Comparison of ENCODE assay signal across 15 mouse cellular contexts in genomic region chr9:119519116-119519515, GRCm38 (mm10). TPM values are rescaled to one million over a fixed set of nuclear protein-coding genes. Genes with fewer than 3 reads are reported as not detected.
DNase-seq lines count a peak whose midpoint lies in the region; ATAC-seq and TF ChIP-seq lines count a peak whose summit lies in the region.
"Had no signal": no experiment of that assay in that cellular context is flagged by ENCODE, and none has a peak within 500 bp of the region (broad histone marks: within the 10 kb centered on the region; RNA-seq: fewer than 3 reads in every experiment).

No protein-coding gene starts in this region.

- no peak for ATAC-seq in kidney, embryonic 15.5 days (replicated peaks; ENCODE audit: low FRiP score)
- no peak for ATAC-seq in hindbrain, embryonic 11.5 days (ENCODE audit: low FRiP score)
- no peak for ATAC-seq in hindbrain, embryonic 16.5 days

- 47% methylated on average over 23 of the region's 23 CpGs for WGBS in kidney, embryonic 15.5 days
- WGBS in kidney, adult 2 months = 57% methylated on average over 23 of the region's 23 CpGs
- WGBS in hindbrain, embryonic 11.5 days = 62% methylated on average over 23 of the region's 23 CpGs
- WGBS in hindbrain, embryonic 16.5 days = 59% methylated on average over 23 of the region's 23 CpGs

- TF ChIP-seq POLR2A in kidney, adult 2 months (IDR thresholded peaks at IDR 0.05; ENCODE audit: low read depth, low read length) = no peak

- H3K27ac ChIP-seq in kidney, embryonic 15.5 days = no peak overlapping the region
- no peak overlapping the region for H3K27ac ChIP-seq in kidney, adult 2 months (ENCODE audit: insufficient read depth, low read depth, low read length)
- H3K27ac ChIP-seq in hindbrain, embryonic 11.5 days (ENCODE audit: low read depth, low read length) = no peak overlapping the region
- H3K27ac ChIP-seq in hindbrain, embryonic 16.5 days (ENCODE audit: low read depth, low read length) = no peak overlapping the region
- H3K27ac ChIP-seq: limb, embryonic 12.5 days; liver, embryonic 15.5 days; neural tube, embryonic 13.5 days had no signal

- peaks cover 24% of the 10 kb centered on the region for H3K4me1 ChIP-seq in kidney, embryonic 15.5 days
- 0 out of 2 replicates have a peak, but pooled peaks cover 3% of the 10 kb centered on the region for H3K4me1 ChIP-seq in kidney, adult 2 months (ENCODE audit: control insufficient read depth, insufficient read depth, low read length)
- no peaks in the 10 kb centered on the region for H3K4me1 ChIP-seq in hindbrain, embryonic 11.5 days (replicated peaks; ENCODE audit: control insufficient read depth, insufficient read depth, low read length)
- H3K4me1 ChIP-seq in hindbrain, embryonic 16.5 days (ENCODE audit: control insufficient read depth, insufficient read depth, low read depth, low read length) = peaks cover 8% of the 10 kb centered on the region
- H3K4me1 ChIP-seq: limb, embryonic 12.5 days; liver, embryonic 15.5 days had no signal

- H3K4me3 ChIP-seq in kidney, embryonic 15.5 days (replicated peaks) = no peak overlapping the region
- no peak overlapping the region for H3K4me3 ChIP-seq in kidney, adult 2 months (ENCODE audit: insufficient read depth, low read depth, low read length)
- no peak overlapping the region for H3K4me3 ChIP-seq in hindbrain, embryonic 11.5 days (ENCODE audit: low read depth, low read length)
- H3K4me3 ChIP-seq in hindbrain, embryonic 16.5 days (ENCODE audit: low read length) = no peak overlapping the region
- H3K4me3 ChIP-seq: limb, embryonic 12.5 days; liver, embryonic 15.5 days; neural tube, embryonic 13.5 days had no signal

- DNase-seq in cerebellum, adult 11-12 months = peak; percentile 15
- no peak for DNase-seq in cerebellum, postnatal 10 days
- DNase-seq in kidney, adult 2 months = no peak
- DNase-seq in brain, adult 2 months (ENCODE audit: low read depth, low spot score) = peak; percentile 62
- peak; percentile 26 to 55 for DNase-seq in right cerebral cortex, adult 2 months (ENCODE audit: low spot score in 2 of 2)
- no peak for DNase-seq in hindbrain, embryonic 11.5 days (ENCODE audit: low spot score)
- DNase-seq: heart, adult 18-20 months; heart, postnatal 14 days; layer of hippocampus, adult 9-11 months had no signal

- H3K36me3 ChIP-seq in kidney, embryonic 15.5 days = no peaks in the 10 kb centered on the region
- H3K36me3 ChIP-seq in kidney, adult 2 months (ENCODE audit: control insufficient read depth, insufficient read depth, low read length) = no peaks in the 10 kb centered on the region
- no peaks in the 10 kb centered on the region for H3K36me3 ChIP-seq in hindbrain, embryonic 11.5 days (ENCODE audit: control insufficient read depth, insufficient read depth, low read length)
- H3K36me3 ChIP-seq in hindbrain, embryonic 16.5 days (ENCODE audit: control insufficient read depth, insufficient read depth, low read length) = no peaks in the 10 kb centered on the region
- H3K36me3 ChIP-seq: limb, embryonic 12.5 days; liver, embryonic 15.5 days; neural tube, embryonic 13.5 days had no signal

- no peak overlapping the region for H3K9ac ChIP-seq in kidney, embryonic 15.5 days
- no peak overlapping the region for H3K9ac ChIP-seq in hindbrain, embryonic 11.5 days (ENCODE audit: low read depth, low read length)
- no peak overlapping the region for H3K9ac ChIP-seq in hindbrain, embryonic 16.5 days (ENCODE audit: low read depth, low read length)
- H3K9ac ChIP-seq: limb, embryonic 12.5 days; liver, embryonic 15.5 days; neural tube, embryonic 13.5 days had no signal

- H3K27me3 ChIP-seq in kidney, embryonic 15.5 days = peaks cover 9% of the 10 kb centered on the region; the same call in 1 of the 2 replicates
- H3K27me3 ChIP-seq in kidney, adult 2 months (replicated peaks; ENCODE audit: control insufficient read depth, insufficient read depth, low read length) = no peaks in the 10 kb centered on the region
- no peaks in the 10 kb centered on the region for H3K27me3 ChIP-seq in hindbrain, embryonic 11.5 days (ENCODE audit: control insufficient read depth, insufficient read depth, low read length)
- peaks cover 6% of the 10 kb centered on the region; the same call in 1 of the 2 replicates for H3K27me3 ChIP-seq in hindbrain, embryonic 16.5 days (replicated peaks; ENCODE audit: control insufficient read depth, insufficient read depth, low read length)
- H3K27me3 ChIP-seq: CH12.LX; neural tube, embryonic 13.5 days had no signal

- no peaks in the 10 kb centered on the region for H3K9me3 ChIP-seq in kidney, embryonic 15.5 days (replicated peaks)
- no peaks in the 10 kb centered on the region for H3K9me3 ChIP-seq in hindbrain, embryonic 11.5 days (ENCODE audit: control insufficient read depth, low read length)
- H3K9me3 ChIP-seq in hindbrain, embryonic 16.5 days (ENCODE audit: control insufficient read depth, low read length) = no peaks in the 10 kb centered on the region
- H3K9me3 ChIP-seq: liver, embryonic 15.5 days; neural tube, embryonic 13.5 days had no signal

- TF ChIP-seq CTCF in kidney, adult 2 months (conservative IDR thresholded peaks at IDR 0.05; ENCODE audit: insufficient read depth, insufficient read length, low read depth, low read length) = no peak

- 0 out of 2 replicates have a peak overlapping the region, but pooled peaks have one; percentile 3 for H3K4me2 ChIP-seq in kidney, embryonic 15.5 days
- H3K4me2 ChIP-seq in hindbrain, embryonic 11.5 days (replicated peaks; ENCODE audit: low read depth, low read length) = no peak overlapping the region
- H3K4me2 ChIP-seq in hindbrain, embryonic 16.5 days (ENCODE audit: low read length) = no peak overlapping the region
- H3K4me2 ChIP-seq: limb, embryonic 12.5 days; liver, embryonic 15.5 days; neural tube, embryonic 13.5 days had no signal

RNA-seq across cellular contexts. Expression of gene Scn5a, which starts 59.7 kb away (rescaled TPM):
- 0.19 and 0.32 TPM in 2 replicates for polyA plus RNA-seq in kidney, embryonic 15.5 days (2015; fragmentation: Nextera tagmentation; extraction: Ambion mirVana)
- polyA plus RNA-seq in kidney, adult 2 months (2012; rRNA removed) = 0.72 and 1.0 TPM in 2 replicates
- polyA plus RNA-seq in hindbrain, embryonic 11.5 days (2014; fragmentation: Nextera tagmentation; extraction: Ambion mirVana) = 0.22 and 0.36 TPM in 2 replicates
- polyA plus RNA-seq in hindbrain, embryonic 16.5 days (2015; fragmentation: Nextera tagmentation; extraction: Ambion mirVana) = 0.24 and 0.36 TPM in 2 replicates

Comparison
In these comparisons a context has a peak if more than half of its experiments do, and no peak if none do; other contexts are left out.
1. DNase-seq: peak in cerebellum, adult 11-12 months (single experiment), brain, adult 2 months (single experiment) and right cerebral cortex, adult 2 months (2 of 2); none in cerebellum, postnatal 10 days (0 of 2), kidney, adult 2 months (single experiment) and hindbrain, embryonic 11.5 days (single experiment).